ENCODE assay signal across 14 mouse cellular contexts in the genomic region with DNA sequence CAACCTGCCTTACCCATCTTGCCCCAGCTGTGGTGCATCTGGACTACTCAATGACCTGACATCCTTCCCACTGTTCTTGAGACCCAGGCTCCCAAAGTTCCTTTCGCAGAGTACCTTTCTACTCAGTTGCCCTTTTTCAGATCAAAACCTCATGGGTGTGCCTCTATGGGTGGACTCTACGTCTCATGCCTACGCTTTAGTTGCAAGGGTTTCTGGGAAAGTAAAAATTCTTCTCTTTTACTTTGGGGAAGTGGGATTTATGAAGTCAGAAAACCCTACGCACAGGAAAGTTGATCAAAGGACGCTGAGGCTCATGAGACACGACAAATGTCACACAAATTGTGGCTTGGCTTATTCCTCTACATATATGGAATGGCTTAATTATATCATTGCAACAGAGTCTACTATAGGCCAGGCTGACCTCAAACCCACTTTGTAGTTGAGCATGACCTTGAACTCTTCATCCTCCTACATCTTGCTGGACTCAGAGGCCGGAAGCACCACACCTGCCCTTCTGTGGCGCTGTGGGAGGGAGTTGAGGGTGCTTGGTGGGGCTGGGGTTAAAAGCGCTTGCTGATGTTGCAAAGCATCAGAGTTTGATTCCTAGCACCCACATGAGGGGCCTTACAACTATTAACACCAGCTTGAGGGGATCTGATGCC. TPM values are rescaled to one million over a fixed set of nuclear protein-coding genes. Genes with fewer than 3 reads are reported as not detected.
DNase-seq lines count a peak whose midpoint lies in the region; ATAC-seq and TF ChIP-seq lines count a peak whose summit lies in the region.
"Had no signal": no experiment of that assay in that cellular context is flagged by ENCODE, and none has a peak within 500 bp of the region (broad histone marks: within the 10 kb centered on the region; RNA-seq: fewer than 3 reads in every experiment).

No protein-coding gene starts in this region.

- no peak overlapping the region for H3K9ac ChIP-seq in hindbrain, embryonic 13.5 days
- H3K9ac ChIP-seq in CH12.LX (ENCODE audit: insufficient read depth, low read depth): peak overlapping the region; percentile 62
- H3K9ac ChIP-seq: stomach, embryonic 15.5 days had no signal

- H3K4me3 ChIP-seq in hindbrain, embryonic 10.5 days: no peak overlapping the region
- H3K4me3 ChIP-seq in hindbrain, embryonic 13.5 days: no peak overlapping the region
- peak overlapping the region; percentile 68 to 88 (median 83) for H3K4me3 ChIP-seq in CH12.LX (replicated peaks in 1 of 3; ENCODE audit: low read depth in 2 of 3, low read length in 2 of 3, poor library complexity in 1 of 3)
- no peak overlapping the region for H3K4me3 ChIP-seq in bone marrow, adult 2 months (replicated peaks; ENCODE audit: control insufficient read depth, low read depth, low read length)
- H3K4me3 ChIP-seq in megakaryocyte, embryonic 14.5 days (replicated peaks): peak overlapping the region; percentile 81
- H3K4me3 ChIP-seq: stomach, embryonic 15.5 days had no signal

- H3K36me3 ChIP-seq in hindbrain, embryonic 10.5 days: no peaks in the 10 kb centered on the region
- H3K36me3 ChIP-seq in hindbrain, embryonic 13.5 days: no peaks in the 10 kb centered on the region
- H3K36me3 ChIP-seq in CH12.LX (replicated peaks in 1 of 2; ENCODE audit: control insufficient read depth in 1 of 2, insufficient read depth in 1 of 2, low read length in 1 of 2): peaks cover 3 to 28% of the 10 kb centered on the region in 2 experiments
- H3K36me3 ChIP-seq in megakaryocyte, embryonic 14.5 days (replicated peaks; ENCODE audit: low read length): peaks cover 17% of the 10 kb centered on the region
- H3K36me3 ChIP-seq: G1E; stomach, embryonic 15.5 days had no signal

- no peak for TF ChIP-seq CTCF in CH12.LX (conservative IDR thresholded peaks at IDR 0.05 in 1 of 2, IDR thresholded peaks at IDR 0.05 in 1 of 2; ENCODE audit: low read depth in 2 of 2, low read length in 2 of 2)
- TF ChIP-seq CTCF in bone marrow, adult 2 months (IDR thresholded peaks at IDR 0.05; ENCODE audit: control insufficient read depth, insufficient read depth, low read length): no peak

- TF ChIP-seq EP300 in CH12.LX (IDR thresholded peaks at IDR 0.05; ENCODE audit: low read length): peak; percentile 85

- dilution Hi-C loops in CH12.LX (cut with MboI; ENCODE audit: extremely low pct_ligation_motif_present, extremely low pct_unique_long_range_greater_than_20kb, low sequenced_read_pairs): no loop called here

- TF ChIP-seq RAD21 in CH12.LX (IDR thresholded peaks at IDR 0.05; ENCODE audit: low read depth, low read length): no peak; the same call in 1 of the 2 replicates

- no peak for DNase-seq in hindbrain, embryonic 10.5 days (ENCODE audit: low spot score)
- peak; percentile 87 for DNase-seq in CH12.LX (ENCODE audit: extremely low read depth)
- no peak for DNase-seq in right cerebral cortex, postnatal 4 days
- DNase-seq in ovary, postnatal 10 days (ENCODE audit: low spot score): no peak
- DNase-seq: cerebellum, adult 11-12 months; kidney, adult 8-10 months; left cerebral cortex, postnatal 4 days; lung, postnatal 10 days had no signal

- H3K27me3 ChIP-seq in hindbrain, embryonic 10.5 days (ENCODE audit: insufficient read depth, poor library complexity, severe bottlenecking): no peaks in the 10 kb centered on the region
- H3K27me3 ChIP-seq in hindbrain, embryonic 13.5 days: no peaks in the 10 kb centered on the region
- H3K27me3 ChIP-seq in CH12.LX (replicated peaks): no peaks in the 10 kb centered on the region
- H3K27me3 ChIP-seq in megakaryocyte, embryonic 14.5 days (replicated peaks): no peaks in the 10 kb centered on the region
- H3K27me3 ChIP-seq: stomach, embryonic 15.5 days had no signal

- peak; percentile 75 for TF ChIP-seq POLR2A in CH12.LX (IDR thresholded peaks at IDR 0.05; ENCODE audit: low read depth, low read length)
- no peak for TF ChIP-seq POLR2A in bone marrow, adult 2 months (IDR thresholded peaks at IDR 0.05; ENCODE audit: borderline replicate concordance, control insufficient read depth, low read depth, low read length)

- H3K4me1 ChIP-seq in hindbrain, embryonic 10.5 days (replicated peaks): peaks cover 77% of the 10 kb centered on the region
- H3K4me1 ChIP-seq in hindbrain, embryonic 13.5 days (replicated peaks): peaks cover 39% of the 10 kb centered on the region
- H3K4me1 ChIP-seq in CH12.LX (ENCODE audit: control insufficient read depth in 1 of 2, insufficient read depth in 2 of 2): peaks cover 20 to 46% of the 10 kb centered on the region in 2 experiments
- H3K4me1 ChIP-seq in bone marrow, adult 2 months (ENCODE audit: control insufficient read depth, insufficient read depth, low read length): peaks cover 14% of the 10 kb centered on the region
- peaks cover 96% of the 10 kb centered on the region for H3K4me1 ChIP-seq in megakaryocyte, embryonic 14.5 days

- H3K9me3 ChIP-seq in hindbrain, embryonic 10.5 days: 0 out of 2 replicates have a peak, but pooled peaks cover 3% of the 10 kb centered on the region
- no peaks in the 10 kb centered on the region for H3K9me3 ChIP-seq in hindbrain, embryonic 13.5 days
- H3K9me3 ChIP-seq in CH12.LX (replicated peaks; ENCODE audit: low read length): peaks cover 4% of the 10 kb centered on the region
- no peaks in the 10 kb centered on the region for H3K9me3 ChIP-seq in megakaryocyte, embryonic 14.5 days
- H3K9me3 ChIP-seq: G1E; stomach, embryonic 15.5 days had no signal

- H3K4me2 ChIP-seq in hindbrain, embryonic 13.5 days: no peak overlapping the region
- peak overlapping the region; percentile 57 for H3K4me2 ChIP-seq in CH12.LX (ENCODE audit: insufficient read depth, low read depth, poor library complexity, severe bottlenecking)
- H3K4me2 ChIP-seq: stomach, embryonic 15.5 days had no signal

- 95% methylated on average over 9 of the region's 9 CpGs for WGBS in hindbrain, embryonic 10.5 days
- 96% methylated on average over 9 of the region's 9 CpGs for WGBS in hindbrain, embryonic 13.5 days
- WGBS in bone marrow, adult 2 months: 72% methylated on average over 9 of the region's 9 CpGs

- peaks cover 16% of the 10 kb centered on the region for H3K79me2 ChIP-seq in CH12.LX (replicated peaks; ENCODE audit: control insufficient read depth, extremely low read depth, insufficient read depth, poor library complexity, severe bottlenecking)

- peak overlapping the region; percentile 60; the same call in 1 of the 2 replicates for H3K27ac ChIP-seq in hindbrain, embryonic 10.5 days
- no peak overlapping the region for H3K27ac ChIP-seq in hindbrain, embryonic 13.5 days
- H3K27ac ChIP-seq in CH12.LX (ENCODE audit: insufficient read depth, low read depth): peak overlapping the region; percentile 82
- H3K27ac ChIP-seq in bone marrow, adult 2 months (ENCODE audit: control insufficient read depth, insufficient read depth, low read depth, low read length, poor library complexity): peak overlapping the region; percentile 41; the same call in 1 of the 2 replicates
- H3K27ac ChIP-seq: stomach, embryonic 15.5 days had no signal

- ATAC-seq in hindbrain, embryonic 13.5 days (ENCODE audit: low FRiP score): no peak
- ATAC-seq: hindbrain, embryonic 16.5 days had no signal

- in situ Hi-C loops in CH12.LX (cut with MboI; ENCODE audit: low pct_ligation_motif_present, low pct_unique_long_range_greater_than_20kb, low sequenced_read_pairs): loop anchor here (5.0 kb wide), 1 partner anchor 47 kb away; no protein-coding TSS in a partner anchor

TF ChIP-seq in CH12.LX, 34 proteins besides CTCF, POLR2A, EP300 and RAD21 (continues in another document):
- no peak for TF ChIP-seq MAFK (IDR thresholded peaks at IDR 0.05; ENCODE audit: insufficient replicate concordance, low read length)
- peak; percentile 88 for TF ChIP-seq TBP (conservative IDR thresholded peaks at IDR 0.05; ENCODE audit: low read depth, low read length)
- TF ChIP-seq USF2 (conservative IDR thresholded peaks at IDR 0.05; ENCODE audit: low read depth, low read length): no peak
- TF ChIP-seq NELFE (IDR thresholded peaks at IDR 0.05; ENCODE audit: low read depth, low read length): peak; percentile 80
- no peak for TF ChIP-seq NRF1 (IDR thresholded peaks at IDR 0.05; ENCODE audit: low read depth, low read length)
- TF ChIP-seq CHD2 (IDR thresholded peaks at IDR 0.05; ENCODE audit: low read length): 0 out of 2 replicates have a peak, but pooled peaks have one; percentile 36
- 0 out of 2 replicates have a peak, but pooled peaks have one; percentile 52 for TF ChIP-seq ELF1 (IDR thresholded peaks at IDR 0.05; ENCODE audit: low read depth, low read length)
- peak; percentile 66 for TF ChIP-seq JUND (conservative IDR thresholded peaks at IDR 0.05; ENCODE audit: low read depth, low read length)
- TF ChIP-seq UBTF (IDR thresholded peaks at IDR 0.05; ENCODE audit: low read depth, low read length): no peak
- no peak for TF ChIP-seq GABPA (IDR thresholded peaks at IDR 0.05; ENCODE audit: insufficient replicate concordance, low read depth, low read length)
- peak; percentile 24; the same call in 1 of the 2 replicates for TF ChIP-seq SMC3 (IDR thresholded peaks at IDR 0.05; ENCODE audit: low read depth, low read length)
- TF ChIP-seq KAT2A (IDR thresholded peaks at IDR 0.05; ENCODE audit: insufficient replicate concordance, low read length): no peak
- TF ChIP-seq ZKSCAN1 (IDR thresholded peaks at IDR 0.05; ENCODE audit: borderline replicate concordance, low read depth, low read length): no peak
- TF ChIP-seq E2F4 (IDR thresholded peaks at IDR 0.05; ENCODE audit: insufficient replicate concordance, low read depth, low read length): no peak
- TF ChIP-seq RCOR1 (conservative IDR thresholded peaks at IDR 0.05; ENCODE audit: low read depth, low read length): no peak
- peak; percentile 54; the same call in 1 of the 2 replicates for TF ChIP-seq MAX (IDR thresholded peaks at IDR 0.05; ENCODE audit: low read length)
- no peak for TF ChIP-seq PAX5 (IDR thresholded peaks at IDR 0.05; ENCODE audit: low read length)
- TF ChIP-seq BHLHE40 (IDR thresholded peaks at IDR 0.05; ENCODE audit: low read depth, low read length): peak; percentile 47; the same call in 1 of the 2 replicates
- TF ChIP-seq MXI1 (IDR thresholded peaks at IDR 0.05; ENCODE audit: low read depth, low read length): peak; percentile 79
- TF ChIP-seq SIN3A (IDR thresholded peaks at IDR 0.05; ENCODE audit: low read length): peak; percentile 92

RNA-seq across cellular contexts. Expression of gene Pim1, which starts 55.1 kb away (rescaled TPM):
- polyA plus RNA-seq in hindbrain, embryonic 10.5 days (2016; fragmentation: Nextera tagmentation; extraction: Ambion mirVana): 25.0 and 30.5 TPM in 2 replicates
- 12.7 and 13.8 TPM in 2 replicates for polyA plus RNA-seq in hindbrain, embryonic 13.5 days (2015; fragmentation: Nextera tagmentation; extraction: Ambion mirVana)
- 141 and 178 TPM in 2 replicates for total RNA-seq in CH12.LX (2012; rRNA removed)
- 72.7 and 75.8 TPM in 2 replicates for total RNA-seq in CH12.LX (2014; rRNA removed)
- polyA plus RNA-seq in CH12.LX (2012; ENCODE audit: insufficient read length, low read depth): 121 and 133 TPM in 2 replicates
- 172 and 208 TPM in 2 replicates for polyA plus RNA-seq in bone marrow, adult 2 months (2011; ENCODE audit: insufficient read depth, insufficient read length, low replicate concordance, missing spikeins)
- polyA plus RNA-seq in megakaryocyte, embryonic 14.5 days (2012; ENCODE audit: insufficient read depth, low replicate concordance): 350 and 629 TPM in 2 replicates

Comparison
In these comparisons a context has a peak if more than half of its experiments do, and no peak if none do; other contexts are left out.
1. H3K4me3 ChIP-seq: peak in CH12.LX (3 of 3) and megakaryocyte, embryonic 14.5 days (single experiment); none in hindbrain, embryonic 10.5 days (single experiment), hindbrain, embryonic 13.5 days (single experiment) and bone marrow, adult 2 months (single experiment).